Mouse (Mus musculus) forebrain, postnatal 0 days (tissue): ENCODE data around the gene Mrtfb. TPM values are rescaled to one million over a fixed set of nuclear protein-coding genes. Genes with fewer than 3 reads are reported as not detected.

ENCODE experiments used
- ATAC-seq: fragments of 200-750 bp; cut with Nextera tagmentation; 2 replicates; pipeline ENCODE4 v1.8.0; 2017; ENCODE audit warnings: mild to moderate bottlenecking, moderate library complexity
- DNase-seq: peaks from one replicate; pipeline ENCODE4 v3.0.0-alpha.2; 2015
- H3K27ac ChIP-seq: fragments of 300-500 bp; sonication (generic); 2 replicates; pipeline ENCODE4 v1.5.1; 2014; ENCODE audit warnings: low read depth, mild to moderate bottlenecking, antibody characterized with exemption, low read length, moderate library complexity, mixed read lengths
- H3K27me3 ChIP-seq: fragments of 300-500 bp; sonication (generic); 2 replicates; pipeline ENCODE4 v1.6.1; 2014; ENCODE audit warnings: mild to moderate bottlenecking, low read length, mixed read lengths; ENCODE audit not compliant: insufficient read depth
- H3K36me3 ChIP-seq: fragments of 300-500 bp; sonication (generic); 2 replicates; pipeline ENCODE4 v1.6.1; 2014; ENCODE audit warnings: mild to moderate bottlenecking, moderate library complexity; ENCODE audit not compliant: insufficient read depth
- H3K4me1 ChIP-seq: fragments of 300-500 bp; sonication (generic); 2 replicates; pipeline ENCODE4 v1.6.1; 2014; ENCODE audit warnings: antibody characterized with exemption; ENCODE audit not compliant: insufficient read depth
- H3K4me2 ChIP-seq: fragments of 300-500 bp; sonication (generic); 2 replicates; pipeline ENCODE4 v1.6.1; 2014; ENCODE audit warnings: low read depth, mild to moderate bottlenecking, moderate library complexity
- H3K4me3 ChIP-seq: fragments of 300-500 bp; sonication (generic); 2 replicates; pipeline ENCODE4 v1.5.1; 2014; ENCODE audit warnings: low read depth, low read length, mixed read lengths
- H3K9ac ChIP-seq: fragments of 300-500 bp; sonication (generic); 2 replicates; pipeline ENCODE4 v1.6.1; 2014; ENCODE audit warnings: mild to moderate bottlenecking
- H3K9me3 ChIP-seq: fragments of 300-500 bp; sonication (generic); 2 replicates; pipeline ENCODE4 v1.6.1; 2016; ENCODE audit warnings: low read length
- CTCF ChIP-seq: sonication (generic); IDR thresholded peaks from 2 replicates; pipeline ENCODE4 v1.5.1; 2016; ENCODE audit warnings: antibody characterized with exemption, control low read depth, low read depth
- WGBS: fragments of 180-500 bp; shearing (Covaris S2); extraction: QIAGEN DNeasy Blood & Tissue Kit; methylation state at CpG from one replicate; pipeline ENCODE4 v1.1.7; 2014; 5-methylcytosine and 5-hydroxymethylcytosine counted together
- polyA plus RNA-seq: library from polyadenylated mRNA; unstranded; fragments of >200 nt; fragmentation: Nextera tagmentation; extraction: Ambion mirVana; gene quantifications from 2 replicates; pipeline ENCODE4 v1.2.1, GENCODE M21; 2015
- total RNA-seq: library from RNA; depleted of rRNA; stranded (reverse); fragments of >200 nt; gene quantifications from 2 replicates; pipeline ENCODE4 v1.2.3, GENCODE M21; 2014

Mrtfb gene
- total and polyA plus RNA-seq, 2 experiments from 2014 or later, result 21.9 to 32.3 TPM

DNA sequence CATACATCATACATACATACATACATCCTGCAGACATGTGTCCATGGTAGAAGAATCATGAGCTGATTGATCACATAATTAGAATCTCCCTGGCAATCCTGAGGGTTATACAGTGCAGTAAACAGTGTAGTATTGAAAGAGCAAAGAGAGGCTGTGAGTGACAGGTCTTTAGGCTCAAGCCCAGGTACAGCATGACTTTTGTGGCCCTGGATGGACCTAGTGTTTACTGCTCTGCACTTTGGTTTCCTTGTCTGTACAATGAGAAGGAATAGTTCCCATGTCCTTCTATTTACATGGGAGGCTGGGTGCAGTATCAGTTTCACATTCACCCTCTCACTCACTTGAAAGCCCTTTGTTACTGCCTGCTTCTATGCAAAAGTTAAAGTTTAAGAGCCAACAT, 103.9 kb downstream of the Mrtfb start:
- Histone ChIP-seq H3K27me3 (no peaks in the 10 kb centered on the region), H3K4me3 (peak overlapping the region; percentile 39; the same call in 1 of the 2 replicates), H3K36me3 (no peaks in the 10 kb centered on the region), H3K27ac (no peak overlapping the region), H3K9ac (no peak overlapping the region), H3K9me3 (no peaks in the 10 kb centered on the region), H3K4me2 (peak overlapping the region; percentile 60), H3K4me1 (peaks cover 12% of the 10 kb centered on the region; the same call in 1 of the 2 replicates)
- DNase-seq (no peak), ATAC-seq (no peak)
- no peak for TF ChIP-seq CTCF

DNA sequence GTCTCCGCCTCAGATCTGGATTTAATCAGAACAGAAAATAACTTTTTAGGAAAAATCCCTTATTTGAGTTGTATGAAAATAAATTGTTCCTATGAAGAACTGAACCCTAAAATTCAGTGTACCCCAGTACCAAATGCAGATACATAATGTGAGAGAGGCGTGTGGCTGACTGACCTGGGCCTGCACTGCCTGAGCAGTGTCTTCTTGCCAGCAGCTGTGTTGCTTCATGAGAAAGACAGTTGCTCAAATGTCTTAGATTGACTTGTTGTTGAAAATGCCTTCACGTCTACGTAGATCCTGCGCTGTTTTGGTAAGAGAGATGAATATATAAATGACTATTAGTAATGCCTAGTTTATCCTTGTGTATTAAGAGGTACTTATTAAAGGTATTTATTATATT, 104.6 kb downstream of the Mrtfb start:
- Histone ChIP-seq H3K9ac (no peak overlapping the region), H3K9me3 (no peaks in the 10 kb centered on the region), H3K4me2 (no peak overlapping the region), H3K36me3 (no peaks in the 10 kb centered on the region), H3K4me3 (no peak overlapping the region), H3K27ac (no peak overlapping the region), H3K27me3 (no peaks in the 10 kb centered on the region), H3K4me1 (peaks cover 12% of the 10 kb centered on the region; the same call in 1 of the 2 replicates)
- WGBS, result 92% methylated on average over 5 of the region's 5 CpGs
- no peak for TF ChIP-seq CTCF
- ATAC-seq (no peak), DNase-seq (no peak)

DNA sequence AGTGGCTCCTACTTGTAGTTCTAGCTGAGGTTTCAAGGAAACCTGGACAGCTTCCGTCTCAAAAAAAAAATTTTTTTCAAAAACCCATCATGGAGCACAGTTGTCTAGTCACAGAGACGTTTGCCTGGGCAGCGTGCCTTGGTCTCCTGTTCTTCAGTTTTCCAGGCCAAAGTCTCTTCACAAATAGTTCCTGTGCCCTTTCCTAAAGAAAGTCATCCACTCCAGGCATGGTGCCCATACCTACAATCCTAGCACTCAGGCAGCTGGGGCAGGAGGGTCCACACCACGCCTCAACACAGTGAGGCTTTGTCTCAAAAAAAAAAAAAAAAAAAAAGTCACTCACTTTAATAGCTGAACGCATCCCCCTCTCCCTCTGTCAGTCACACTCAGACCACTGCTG, 106.9 kb downstream of the Mrtfb start:
- no peak overlapping the region for H3K4me3 ChIP-seq
- no peaks in the 10 kb centered on the region for H3K27me3 ChIP-seq
- H3K4me2 ChIP-seq, result no peak overlapping the region
- no peaks in the 10 kb centered on the region for H3K36me3 ChIP-seq
- peaks cover 20% of the 10 kb centered on the region for H3K4me1 ChIP-seq
- DNase-seq, result no peak
- no peaks in the 10 kb centered on the region for H3K9me3 ChIP-seq
- no peak for ATAC-seq
- H3K9ac ChIP-seq, result no peak overlapping the region
- H3K27ac ChIP-seq, result no peak overlapping the region
- 61% methylated on average over 5 of the region's 5 CpGs for WGBS
- no peak for TF ChIP-seq CTCF

DNA sequence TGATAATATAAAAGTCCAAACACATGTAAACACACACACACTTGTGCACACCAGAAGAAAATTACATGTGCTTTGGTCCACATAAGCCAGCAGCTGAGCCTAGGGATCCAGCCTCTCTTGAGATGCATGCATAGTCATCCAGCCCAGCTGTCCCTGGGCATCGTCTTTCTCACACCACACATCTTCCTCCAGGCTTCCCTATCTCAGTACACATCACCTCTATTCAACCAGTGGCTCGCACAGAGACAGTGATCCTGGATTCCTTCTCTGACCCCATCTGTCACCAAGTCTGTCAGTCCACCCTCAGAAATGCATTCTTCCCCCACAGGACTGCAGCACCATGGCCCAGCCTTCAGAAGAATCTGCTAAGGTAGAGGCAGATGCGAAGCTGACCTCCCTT, 107.9 kb downstream of the Mrtfb start:
- no peak for ATAC-seq
- Histone ChIP-seq H3K9ac (no peak overlapping the region), H3K9me3 (no peaks in the 10 kb centered on the region), H3K27me3 (no peaks in the 10 kb centered on the region), H3K4me2 (no peak overlapping the region), H3K4me3 (no peak overlapping the region), H3K27ac (no peak overlapping the region), H3K36me3 (no peaks in the 10 kb centered on the region), H3K4me1 (peaks cover 15% of the 10 kb centered on the region)
- no peak for DNase-seq
- no peak for TF ChIP-seq CTCF
- WGBS, result 73% methylated on average over 3 of the region's 3 CpGs

DNA sequence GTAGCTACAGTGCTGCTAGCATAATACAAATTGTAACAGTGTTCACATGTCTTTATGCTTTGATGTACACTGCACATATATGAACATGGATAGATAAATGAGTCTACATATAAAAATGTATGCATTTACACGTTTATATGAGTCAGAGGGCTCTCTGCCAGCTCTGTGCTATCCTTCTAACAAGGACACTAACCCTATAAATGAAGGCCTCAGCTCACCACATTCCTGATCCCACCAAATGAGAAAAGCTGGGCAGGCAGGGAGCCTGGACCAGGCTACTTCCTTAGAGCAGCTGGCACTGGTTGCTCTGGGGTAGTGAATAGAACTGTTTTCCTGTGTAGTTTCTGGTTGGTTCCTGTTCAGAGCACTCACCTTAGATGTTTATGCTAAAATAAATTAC, 110.0 kb downstream of the Mrtfb start:
- 0 out of 2 replicates have a peak, but pooled peaks have one; percentile 1 for ATAC-seq
- Histone ChIP-seq H3K4me3 (no peak overlapping the region), H3K36me3 (no peaks in the 10 kb centered on the region), H3K4me2 (no peak overlapping the region; the same call in 1 of the 2 replicates), H3K9me3 (no peaks in the 10 kb centered on the region), H3K27me3 (no peaks in the 10 kb centered on the region), H3K9ac (no peak overlapping the region), H3K27ac (peak overlapping the region; percentile 81), H3K4me1 (peaks cover 15% of the 10 kb centered on the region)
- peak; percentile 7 for DNase-seq
- TF ChIP-seq CTCF, result no peak
- WGBS, result 42% methylated on average over 1 of the region's 1 CpGs

DNA sequence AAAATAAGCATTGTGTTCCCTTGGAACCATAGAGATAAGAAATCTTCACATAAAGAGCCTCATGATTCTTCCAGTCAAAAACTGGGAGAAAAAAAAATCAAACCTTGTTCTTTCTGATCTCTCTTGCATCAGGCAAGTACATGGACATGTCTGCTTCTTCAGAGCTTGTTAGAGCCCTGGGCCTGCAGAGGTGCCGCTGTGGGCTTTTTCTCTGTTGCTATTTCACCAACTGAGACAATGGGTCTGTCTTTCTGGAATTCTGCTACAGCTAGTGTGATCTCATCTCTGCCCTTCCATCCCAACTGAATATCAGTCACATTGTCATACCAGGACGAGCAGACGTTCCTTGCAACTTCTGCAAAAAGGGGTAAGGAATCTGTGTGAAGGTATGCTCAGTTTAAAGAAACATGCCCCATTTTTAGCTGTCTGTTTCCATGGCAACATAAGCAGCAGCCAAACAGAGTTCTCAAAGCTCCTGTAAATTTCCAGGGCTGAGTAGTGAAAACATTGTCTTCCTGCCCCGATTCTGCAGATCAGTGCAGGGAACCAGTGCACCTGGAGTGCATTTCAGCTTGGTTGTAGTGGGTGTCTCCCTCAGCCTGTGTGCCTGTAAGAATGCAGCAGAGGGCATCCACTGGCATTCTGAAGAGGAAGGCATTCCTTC, 110.7 kb downstream of the Mrtfb start:
- Histone ChIP-seq H3K4me1 (peaks cover 15% of the 10 kb centered on the region), H3K9ac (peak overlapping the region; percentile 18; the same call in 1 of the 2 replicates), H3K9me3 (no peaks in the 10 kb centered on the region), H3K27me3 (no peaks in the 10 kb centered on the region), H3K27ac (peak overlapping the region; percentile 81), H3K36me3 (no peaks in the 10 kb centered on the region), H3K4me2 (peak overlapping the region; percentile 23), H3K4me3 (no peak overlapping the region)
- TF ChIP-seq CTCF, result peak; percentile 8; the same call in 1 of the 2 replicates
- peak; percentile 80 for DNase-seq
- WGBS, result 7% methylated on average over 4 of the region's 4 CpGs
- ATAC-seq, result peak; percentile 88

DNA sequence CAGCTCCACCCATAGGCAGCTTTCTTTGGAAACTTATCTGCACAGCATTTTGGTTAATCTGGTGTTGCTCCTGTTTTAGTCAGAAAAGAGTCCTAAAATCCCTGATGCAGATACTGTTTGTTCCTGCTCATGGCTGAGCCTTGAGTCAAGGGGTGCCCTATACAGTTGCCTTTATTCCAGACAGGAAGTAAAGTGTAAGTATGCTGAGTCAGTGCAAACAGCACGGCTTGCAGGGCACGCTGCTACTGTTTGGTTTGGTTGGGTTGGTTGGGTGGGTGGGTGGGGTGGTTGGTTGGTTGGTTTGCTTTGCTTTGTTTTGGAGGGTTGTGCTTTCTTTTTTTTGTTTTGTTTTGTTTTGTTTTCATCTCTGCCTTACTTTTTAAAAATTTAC, 111.2 kb downstream of the Mrtfb start:
- Histone ChIP-seq H3K36me3 (no peaks in the 10 kb centered on the region), H3K9ac (no peak overlapping the region), H3K4me2 (peak overlapping the region; percentile 23), H3K27me3 (no peaks in the 10 kb centered on the region), H3K27ac (peak overlapping the region; percentile 81), H3K4me3 (no peak overlapping the region), H3K4me1 (peaks cover 15% of the 10 kb centered on the region), H3K9me3 (no peaks in the 10 kb centered on the region)
- 57% methylated on average over 2 of the region's 2 CpGs for WGBS
- DNase-seq (no peak), ATAC-seq (no peak)
- TF ChIP-seq CTCF, result no peak
